8 mouse cellular contexts compared by ENCODE assay signal in genomic region chr7:90030486-90031250, GRCm38 (mm10). TPM values are rescaled to one million over a fixed set of nuclear protein-coding genes. Genes with fewer than 3 reads are reported as not detected.
DNase-seq lines count a peak whose midpoint lies in the region; ATAC-seq and TF ChIP-seq lines count a peak whose summit lies in the region.

No protein-coding gene starts in this region.

- H3K27me3 ChIP-seq in embryonic facial prominence, embryonic 10.5 days (replicated peaks; ENCODE audit: low read depth, poor library complexity, severe bottlenecking) = no peaks in the 10 kb centered on the region
- no peaks in the 10 kb centered on the region for H3K27me3 ChIP-seq in hindbrain, postnatal 0 days (ENCODE audit: insufficient read depth, low read length)
- H3K27me3 ChIP-seq in midbrain, embryonic 13.5 days = no peaks in the 10 kb centered on the region

- H3K9me3 ChIP-seq in embryonic facial prominence, embryonic 10.5 days = no peaks in the 10 kb centered on the region
- H3K9me3 ChIP-seq in hindbrain, postnatal 0 days (ENCODE audit: low read length) = no peaks in the 10 kb centered on the region
- H3K9me3 ChIP-seq in midbrain, embryonic 13.5 days = no peaks in the 10 kb centered on the region

- WGBS in embryonic facial prominence, embryonic 10.5 days = 81% methylated on average over 6 of the region's 6 CpGs
- WGBS in hindbrain, postnatal 0 days = 85% methylated on average over 6 of the region's 6 CpGs
- WGBS in midbrain, embryonic 13.5 days = 94% methylated on average over 6 of the region's 6 CpGs

- peak overlapping the region; percentile 41; the same call in 1 of the 2 replicates for H3K4me2 ChIP-seq in hindbrain, postnatal 0 days (ENCODE audit: low read depth, low read length)
- no peak overlapping the region for H3K4me2 ChIP-seq in midbrain, embryonic 13.5 days (replicated peaks)

- no peaks in the 10 kb centered on the region for H3K36me3 ChIP-seq in embryonic facial prominence, embryonic 10.5 days (replicated peaks)
- no peaks in the 10 kb centered on the region for H3K36me3 ChIP-seq in hindbrain, postnatal 0 days (ENCODE audit: insufficient read depth, low read length)
- H3K36me3 ChIP-seq in midbrain, embryonic 13.5 days = no peaks in the 10 kb centered on the region

- DNase-seq in kidney, adult 9 months = peak; percentile 42
- no peak for DNase-seq in kidney, postnatal 25 days
- DNase-seq in embryonic facial prominence, embryonic 10.5 days (ENCODE audit: low spot score) = no peak
- DNase-seq in hindbrain, postnatal 0 days (ENCODE audit: low spot score) = no peak
- DNase-seq in ovary, postnatal 14 days (ENCODE audit: low spot score) = no peak

- peak overlapping the region; percentile 72 for H3K27ac ChIP-seq in embryonic facial prominence, embryonic 10.5 days (replicated peaks)
- H3K27ac ChIP-seq in hindbrain, postnatal 0 days = peak overlapping the region; percentile 85
- peak overlapping the region; percentile 86 for H3K27ac ChIP-seq in midbrain, embryonic 13.5 days

- ATAC-seq in hindbrain, postnatal 0 days = no peak
- ATAC-seq in midbrain, embryonic 13.5 days = no peak
- ATAC-seq in erythroblast, adult 5-6 weeks (replicated peaks; ENCODE audit: low FRiP score, poor library complexity, severe bottlenecking) = no peak
- ATAC-seq in inflammation-experienced regulatory T-cells, adult 6 months = no peak

- no peak for TF ChIP-seq CTCF in hindbrain, postnatal 0 days (IDR thresholded peaks at IDR 0.05; ENCODE audit: low read depth)

- H3K9ac ChIP-seq in hindbrain, postnatal 0 days (replicated peaks; ENCODE audit: low read length) = no peak overlapping the region; the same call in 1 of the 2 replicates
- no peak overlapping the region for H3K9ac ChIP-seq in midbrain, embryonic 13.5 days (replicated peaks)

- no peak overlapping the region for H3K4me3 ChIP-seq in embryonic facial prominence, embryonic 10.5 days
- no peak overlapping the region for H3K4me3 ChIP-seq in hindbrain, postnatal 0 days (ENCODE audit: low read length)
- no peak overlapping the region for H3K4me3 ChIP-seq in midbrain, embryonic 13.5 days (replicated peaks)

- peaks cover 26% of the 10 kb centered on the region for H3K4me1 ChIP-seq in embryonic facial prominence, embryonic 10.5 days
- peaks cover 15% of the 10 kb centered on the region for H3K4me1 ChIP-seq in hindbrain, postnatal 0 days (ENCODE audit: insufficient read depth, low read length)
- H3K4me1 ChIP-seq in midbrain, embryonic 13.5 days (replicated peaks) = peaks cover 24% of the 10 kb centered on the region

RNA-seq across cellular contexts. Expression of gene Eed, which starts 49.9 kb away (rescaled TPM):
- 89.6 and 89.7 TPM in 2 replicates for polyA plus RNA-seq in embryonic facial prominence, embryonic 10.5 days (2016; fragmentation: Nextera tagmentation; extraction: Ambion mirVana)
- total RNA-seq in hindbrain, postnatal 0 days (2014; rRNA removed) = 9.5 and 21.9 TPM in 2 replicates
- polyA plus RNA-seq in hindbrain, postnatal 0 days (2015; fragmentation: Nextera tagmentation; extraction: Ambion mirVana) = 20.6 and 23.2 TPM in 2 replicates
- 36.6 and 42.4 TPM in 2 replicates for polyA plus RNA-seq in midbrain, embryonic 13.5 days (2015; fragmentation: Nextera tagmentation; extraction: Ambion mirVana)
- total RNA-seq in erythroblast, adult 5-6 weeks (2015; ENCODE audit: low replicate concordance) = 55.8 and 69.2 TPM in 2 replicates
- total RNA-seq in erythroblast, adult 5-6 weeks (2017; ENCODE audit: low replicate concordance) = 48.7 and 51.6 TPM in 2 replicates
- 10 to 100 TPM; 75.2 to 96.7 (median 91.0) TPM for polyA plus RNA-seq in inflammation-experienced regulatory T-cells, adult 6 months (2017; shearing (Covaris generic))
